Mouse (Mus musculus) MEL (cell line): Measurements from ENCODE around the gene Atf7ip. TPM values are rescaled to one million over a fixed set of nuclear protein-coding genes. Genes with fewer than 3 reads are reported as not detected.
A peak's percentile ranks its signal among the peaks of the same experiment; 100 is the strongest.

Experiments
- DNase-seq: peaks from one replicate; pipeline ENCODE4 v3.0.0; 2011; ENCODE audit warnings: low read depth, low spot score
- H3K27ac ChIP-seq: 2 replicates; pipeline ENCODE4 v1.5.1; 2012; ENCODE audit warnings: low read depth, mild to moderate bottlenecking, control low read depth, low read length, moderate library complexity; ENCODE audit not compliant: control insufficient read depth
- H3K27me3 ChIP-seq, 2 experiments: fragments of 150-350 bp in 1 of 2; sonication (generic) in 1 of 2; 2 replicates each; pipeline ENCODE4 v1.6.1; 2012; ENCODE audit warnings: low read length in 2 of 2, mild to moderate bottlenecking in 2 of 2, improper control_type of control experiment in 1 of 2, moderate library complexity in 1 of 2; ENCODE audit not compliant: insufficient read depth in 2 of 2, control insufficient read depth in 1 of 2
- H3K36me3 ChIP-seq, 2 experiments: 2 replicates each; pipeline ENCODE4 v1.6.1; 2012 to 2014; ENCODE audit warnings: low read length in 2 of 2, improper control_type of control experiment in 1 of 2, inconsistent platforms in 1 of 2, mild to moderate bottlenecking in 1 of 2; ENCODE audit not compliant: insufficient read depth in 2 of 2, control insufficient read depth in 1 of 2
- H3K4me1 ChIP-seq, 2 experiments: fragments of 150-350 bp in 1 of 2; sonication (generic) in 1 of 2; 2 replicates each; pipeline ENCODE4 v1.6.1; 2012; ENCODE audit warnings: low read length in 2 of 2, improper control_type of control experiment in 1 of 2, mild to moderate bottlenecking in 1 of 2; ENCODE audit not compliant: insufficient read depth in 2 of 2, control insufficient read depth in 1 of 2
- H3K4me3 ChIP-seq, 2 experiments: fragments of 150-350 bp in 1 of 2; sonication (generic) in 1 of 2; 2 replicates each; pipeline ENCODE4 v1.5.1; 2012; ENCODE audit warnings: low read depth in 2 of 2, low read length in 2 of 2, mild to moderate bottlenecking in 2 of 2, moderate library complexity in 2 of 2, control low read depth in 1 of 2, improper control_type of control experiment in 1 of 2; ENCODE audit not compliant: control insufficient read depth in 1 of 2, insufficient read depth in 1 of 2
- H3K79me2 ChIP-seq: 2 replicates; pipeline ENCODE4 v1.6.1; 2012; ENCODE audit warnings: mild to moderate bottlenecking, low read length, moderate library complexity; ENCODE audit not compliant: control insufficient read depth, poor library complexity, insufficient read depth
- H3K9ac ChIP-seq: 2 replicates; pipeline ENCODE4 v1.6.1; 2012; ENCODE audit warnings: low read depth, mild to moderate bottlenecking, control low read depth, low read length, moderate library complexity; ENCODE audit not compliant: control insufficient read depth, poor library complexity, severe bottlenecking
- H3K9me3 ChIP-seq: fragments of 150-350 bp; sonication (generic); replicated peaks from 2 replicates; pipeline ENCODE4 v1.6.1; 2012; ENCODE audit warnings: mild to moderate bottlenecking, low read length, improper control_type of control experiment, moderate library complexity; ENCODE audit not compliant: insufficient read depth
- BHLHE40 ChIP-seq: IDR thresholded peaks from 2 replicates; pipeline ENCODE4 v1.6.1; 2012; ENCODE audit warnings: low read depth, mild to moderate bottlenecking, inconsistent platforms, low read length, improper control_type of control experiment, borderline replicate concordance
- CHD2 ChIP-seq: IDR thresholded peaks from 2 replicates; pipeline ENCODE4 v1.6.1; 2011; ENCODE audit warnings: low read length, improper control_type of control experiment
- ELF1 ChIP-seq: IDR thresholded peaks from 2 replicates; pipeline ENCODE4 v1.6.1; 2014; ENCODE audit warnings: low read depth, mild to moderate bottlenecking, inconsistent platforms, low read length, improper control_type of control experiment, moderate library complexity
- EP300 ChIP-seq, 2 experiments: IDR thresholded peaks; 2 replicates each; pipeline ENCODE4 v1.6.1; 2011; ENCODE audit warnings: improper control_type of control experiment in 2 of 2, low read length in 2 of 2, low read depth in 1 of 2, mild to moderate bottlenecking in 1 of 2
- ETS1 ChIP-seq: IDR thresholded peaks from 2 replicates; pipeline ENCODE4 v1.6.1; 2012; ENCODE audit warnings: low read depth, mild to moderate bottlenecking, inconsistent platforms, low read length, improper control_type of control experiment, moderate library complexity
- GATA1 ChIP-seq: IDR thresholded peaks from 2 replicates; pipeline ENCODE4 v1.6.1; 2011; ENCODE audit warnings: low read depth, low read length, improper control_type of control experiment
- HCFC1 ChIP-seq: IDR thresholded peaks from 2 replicates; pipeline ENCODE4 v1.6.1; 2012; ENCODE audit warnings: low read depth, mild to moderate bottlenecking, inconsistent platforms, low read length, improper control_type of control experiment, moderate library complexity
- KAT2A ChIP-seq: conservative IDR thresholded peaks from 2 replicates; pipeline ENCODE4 v1.6.1; 2012; ENCODE audit warnings: low read depth, low read length, improper control_type of control experiment, inconsistent platforms
- MEF2A ChIP-seq: IDR thresholded peaks from 2 replicates; pipeline ENCODE4 v1.6.1; 2014; ENCODE audit warnings: low read depth, mild to moderate bottlenecking, inconsistent platforms, low read length, improper control_type of control experiment; ENCODE audit not compliant: poor library complexity, insufficient replicate concordance, severe bottlenecking; ENCODE audit errors: extremely low read depth
- NRF1 ChIP-seq: IDR thresholded peaks from 2 replicates; pipeline ENCODE4 v1.6.1; 2014; ENCODE audit warnings: low read depth, mild to moderate bottlenecking, inconsistent platforms, low read length, improper control_type of control experiment, moderate library complexity; ENCODE audit not compliant: poor library complexity, insufficient read depth, severe bottlenecking
- RCOR1 ChIP-seq: IDR thresholded peaks from 2 replicates; pipeline ENCODE4 v1.6.1; 2012; ENCODE audit warnings: low read depth, mild to moderate bottlenecking, inconsistent platforms, low read length, improper control_type of control experiment
- SIN3A ChIP-seq: IDR thresholded peaks from 2 replicates; pipeline ENCODE4 v1.6.1; 2012; ENCODE audit warnings: low read length, improper control_type of control experiment, inconsistent platforms
- TAL1 ChIP-seq: IDR thresholded peaks from 2 replicates; pipeline ENCODE4 v1.6.1; 2012; ENCODE audit warnings: mild to moderate bottlenecking, inconsistent platforms, low read length, moderate library complexity, mixed read lengths
- TBP ChIP-seq: IDR thresholded peaks from 2 replicates; pipeline ENCODE4 v1.8.0; 2011; ENCODE audit warnings: low read depth, low read length, improper control_type of control experiment
- TCF12 ChIP-seq: IDR thresholded peaks from 2 replicates; pipeline ENCODE4 v1.6.1; 2014; ENCODE audit warnings: low read depth, mild to moderate bottlenecking, inconsistent platforms, low read length, improper control_type of control experiment, moderate library complexity
- UBTF ChIP-seq: IDR thresholded peaks from 2 replicates; pipeline ENCODE4 v1.6.1; 2012; ENCODE audit warnings: low read depth, mild to moderate bottlenecking, inconsistent platforms, low read length, improper control_type of control experiment, moderate library complexity, borderline replicate concordance; ENCODE audit not compliant: insufficient read depth
- USF1 ChIP-seq: IDR thresholded peaks from 2 replicates; pipeline ENCODE4 v1.6.1; 2014; ENCODE audit warnings: low read depth, mild to moderate bottlenecking, inconsistent platforms, low read length, improper control_type of control experiment, moderate library complexity
- USF2 ChIP-seq, 2 experiments: IDR thresholded peaks; 2 replicates each; pipeline ENCODE4 v1.6.1; 2011 to 2012; ENCODE audit warnings: improper control_type of control experiment in 2 of 2, low read length in 2 of 2, borderline replicate concordance in 1 of 2, inconsistent platforms in 1 of 2, low read depth in 1 of 2, mild to moderate bottlenecking in 1 of 2; ENCODE audit not compliant: insufficient read depth in 1 of 2
- ZKSCAN1 ChIP-seq: IDR thresholded peaks from 2 replicates; pipeline ENCODE4 v1.6.1; 2012; ENCODE audit warnings: low read depth, mild to moderate bottlenecking, inconsistent platforms, low read length, improper control_type of control experiment, moderate library complexity
- ZMIZ1 ChIP-seq: IDR thresholded peaks from 2 replicates; pipeline ENCODE4 v1.6.1; 2012; ENCODE audit warnings: low read depth, mild to moderate bottlenecking, inconsistent platforms, low read length, improper control_type of control experiment, moderate library complexity
- polyA plus RNA-seq, 2 experiments: library from polyadenylated mRNA; stranded (reverse) in 1 of 2; unstranded in 1 of 2; fragments of >175 nt in 1 of 2; fragments of >200 nt in 1 of 2; gene quantifications; 2 replicates each; pipeline versions ENCODE4 v1.2.1 to v1.2.4; 2012; ENCODE audit warnings: low replicate concordance in 2 of 2, low read depth in 1 of 2; ENCODE audit not compliant: insufficient read length in 2 of 2, insufficient read depth in 1 of 2, missing spikeins in 1 of 2
- total RNA-seq: library from RNA; depleted of rRNA; stranded (reverse); fragments of 300-350 nt; gene quantifications from 2 replicates; pipeline ENCODE4 v1.2.3, GENCODE M21; 2012

The Atf7ip gene
- total and polyA plus RNA-seq, 3 experiments: 7.3 to 56.1 (median 24.6) TPM

DNA sequence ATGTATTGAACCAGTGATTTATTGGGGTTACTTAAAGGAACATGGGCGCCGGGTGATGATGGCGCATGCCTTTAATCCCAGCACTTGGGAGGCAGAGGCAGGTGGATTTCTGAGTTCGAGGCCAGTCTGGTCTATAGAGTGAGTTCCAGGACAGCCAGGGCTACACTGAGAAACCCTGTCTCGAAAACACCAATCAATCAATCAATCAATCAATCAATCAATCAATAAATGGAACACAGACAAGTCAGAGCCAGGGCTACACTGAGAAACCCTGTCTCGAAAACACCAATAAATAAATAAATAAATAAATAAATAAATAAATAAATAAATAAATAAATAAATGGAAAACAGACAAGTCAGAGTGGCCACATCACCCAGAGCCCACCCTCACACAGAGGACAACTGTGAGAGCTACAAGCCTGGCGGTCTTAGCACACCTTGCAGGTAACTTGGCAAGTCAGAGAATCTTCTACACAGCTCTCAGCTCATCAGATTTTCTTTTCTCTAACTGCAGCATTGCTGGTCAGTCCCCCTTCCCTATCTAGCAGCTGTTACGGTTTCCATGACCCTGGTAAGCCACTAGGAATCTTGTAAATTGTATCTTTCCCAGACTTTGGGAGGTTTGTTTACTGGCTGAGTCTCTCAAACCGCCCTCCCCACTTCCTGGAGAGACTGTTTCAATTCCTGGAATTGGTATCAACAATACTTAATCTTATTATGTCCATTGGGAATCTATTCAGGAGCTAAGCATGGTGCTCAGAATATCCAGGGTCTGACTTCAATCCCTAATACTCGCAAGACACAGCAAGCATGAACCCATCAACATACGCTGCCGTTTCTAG lies 11.8 kb upstream of the Atf7ip start:
- peaks cover 5 to 24% of the 10 kb centered on the region in 2 experiments; a peak in 3 of 4 replicates for H3K4me1 ChIP-seq
- DNase-seq: no peak
- TF ChIP-seq NRF1 (no peak), CHD2 (no peak), ZKSCAN1 (no peak), RCOR1 (no peak), USF1 (no peak), GATA1 (no peak), TCF12 (no peak), KAT2A (no peak)

GRCm38 (mm10) chr6:136495023-136495422 lies 10.9 kb upstream of the Atf7ip start:
- TF ChIP-seq MEF2A (no peak), USF1 (no peak)
- no peak for DNase-seq
- Histone ChIP-seq H3K9ac (no peak overlapping the region), H3K36me3 (peaks cover 0 to 17% of the 10 kb centered on the region in 2 experiments; a peak in 2 of 4 replicates), H3K4me3 (no peak overlapping the region), H3K79me2 (no peaks in the 10 kb centered on the region), H3K27ac (no peak overlapping the region), H3K9me3 (no peaks in the 10 kb centered on the region), H3K4me1 (peaks cover 5 to 24% of the 10 kb centered on the region in 2 experiments; a peak in 3 of 4 replicates), H3K27me3 (no peaks in the 10 kb centered on the region)

More for the DNA sequence above, 11.8 kb upstream of the Atf7ip start:
- H3K27ac ChIP-seq: no peak overlapping the region
- H3K9me3 ChIP-seq: no peaks in the 10 kb centered on the region
- H3K4me3 ChIP-seq: no peak overlapping the region
- no peaks in the 10 kb centered on the region for H3K79me2 ChIP-seq
- peaks cover 0 to 17% of the 10 kb centered on the region in 2 experiments; a peak in 2 of 4 replicates for H3K36me3 ChIP-seq
- no peaks in the 10 kb centered on the region for H3K27me3 ChIP-seq
- no peak overlapping the region for H3K9ac ChIP-seq

DNA sequence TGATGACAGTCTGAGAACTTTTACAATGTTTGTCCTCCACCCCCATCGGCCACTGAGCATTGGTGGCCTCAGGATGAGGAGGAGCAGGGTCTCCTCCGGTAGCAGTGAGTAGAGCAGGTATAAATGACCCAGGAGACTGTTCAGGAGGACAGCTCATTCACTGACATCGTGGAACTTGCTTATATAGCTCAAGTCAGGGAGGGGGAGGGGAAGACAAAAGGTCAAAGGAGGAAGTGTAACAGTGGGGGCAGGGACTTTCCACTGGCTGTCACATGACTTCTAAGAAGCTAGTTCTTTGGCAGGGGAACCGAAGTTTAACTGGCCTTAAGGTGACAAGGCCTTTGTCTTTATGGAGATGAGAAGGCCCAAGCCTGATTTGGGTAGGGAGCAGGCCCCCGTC lies 8.2 kb upstream of the Atf7ip start:
- TF ChIP-seq HCFC1 (peak; percentile 51; the same call in 1 of the 2 replicates), ETS1 (peak; percentile 66), ZMIZ1 (no peak), SIN3A (peak; percentile 33; the same call in 1 of the 2 replicates), TAL1 (no peak), ELF1 (peak; percentile 78; the same call in 1 of the 2 replicates), CHD2 (peak; percentile 88), USF1 (peak; percentile 94), BHLHE40 (peak; percentile 81), GATA1 (no peak), UBTF (no peak), TBP (peak; percentile 66; the same call in 1 of the 2 replicates), EP300 (IDR thresholded peaks at IDR 0.05; ENCODE audit: low read depth in 1 of 2, low read length in 2 of 2) (peak; percentile 27 to 66; a peak in 3 of 4 replicates), USF2 (IDR thresholded peaks at IDR 0.05; ENCODE audit: borderline replicate concordance in 1 of 2, insufficient read depth in 1 of 2, low read depth in 1 of 2, low read length in 2 of 2) (peak in 1 of 2 experiments; percentile 65; a peak in 1 of 4 replicates), TCF12 (0 out of 2 replicates have a peak, but pooled peaks have one; percentile 23)
- Histone ChIP-seq H3K27ac (peak overlapping the region; percentile 45), H3K4me1 (peaks cover 5 to 12% of the 10 kb centered on the region in 2 experiments; a peak in 3 of 4 replicates), H3K36me3 (peaks cover 0 to 11% of the 10 kb centered on the region in 2 experiments; a peak in 2 of 4 replicates), H3K4me3 (no peak overlapping the region), H3K79me2 (no peaks in the 10 kb centered on the region), H3K9ac (peak overlapping the region; percentile 30; the same call in 1 of the 2 replicates), H3K9me3 (no peaks in the 10 kb centered on the region), H3K27me3 (no peaks in the 10 kb centered on the region)
- DNase-seq: peak; percentile 91
